Mouse (Mus musculus) lung, postnatal 0 days (tissue): ENCODE data around the gene Gm37240. TPM values are rescaled to one million over a fixed set of nuclear protein-coding genes. Genes with fewer than 3 reads are reported as not detected.

Source experiments
- ATAC-seq: fragments of 200-750 bp; cut with Nextera tagmentation; 2 replicates; pipeline ENCODE4 v1.8.0; 2017; ENCODE audit warnings: moderate library complexity
- DNase-seq: peaks from one replicate; pipeline ENCODE4 v3.0.0-alpha.2; 2016; ENCODE audit warnings: low spot score
- H3K27ac ChIP-seq: fragments of 300-500 bp; sonication (generic); 2 replicates; pipeline ENCODE4 v1.5.1; 2014; ENCODE audit warnings: antibody characterized with exemption, mild to moderate bottlenecking, low read length, mixed read lengths
- H3K27me3 ChIP-seq: fragments of 300-500 bp; sonication (generic); replicated peaks from 2 replicates; pipeline ENCODE4 v1.6.1; 2014; ENCODE audit warnings: low read length, mixed read lengths; ENCODE audit not compliant: insufficient read depth
- H3K36me3 ChIP-seq: fragments of 300-500 bp; sonication (generic); 2 replicates; pipeline ENCODE4 v1.6.1; 2014; ENCODE audit warnings: low read length, mixed read lengths; ENCODE audit not compliant: insufficient read depth
- H3K4me1 ChIP-seq: fragments of 300-500 bp; sonication (generic); 2 replicates; pipeline ENCODE4 v1.6.1; 2014; ENCODE audit warnings: antibody characterized with exemption, low read depth, low read length, mixed read lengths; ENCODE audit not compliant: insufficient read depth
- H3K4me2 ChIP-seq: fragments of 300-500 bp; sonication (generic); replicated peaks from 2 replicates; pipeline ENCODE4 v1.6.1; 2014; ENCODE audit warnings: low read depth, mild to moderate bottlenecking, low read length, moderate library complexity, mixed read lengths
- H3K4me3 ChIP-seq: fragments of 300-500 bp; sonication (generic); 2 replicates; pipeline ENCODE4 v1.5.1; 2014; ENCODE audit warnings: low read depth, low read length
- H3K9ac ChIP-seq: fragments of 300-500 bp; sonication (generic); replicated peaks from 2 replicates; pipeline ENCODE4 v1.6.1; 2014; ENCODE audit warnings: low read depth, mild to moderate bottlenecking
- H3K9me3 ChIP-seq: fragments of 300-500 bp; sonication (generic); 2 replicates; pipeline ENCODE4 v1.6.1; 2016; ENCODE audit warnings: low read length, mixed read lengths
- CTCF ChIP-seq: IDR thresholded peaks from 2 replicates; pipeline ENCODE4 v1.5.1; 2016; ENCODE audit warnings: antibody characterized with exemption, mild to moderate bottlenecking
- EP300 ChIP-seq: IDR thresholded peaks from 2 replicates; pipeline ENCODE4 v1.6.1; 2016; ENCODE audit warnings: antibody characterized with exemption, mild to moderate bottlenecking, control low read depth
- WGBS: fragments of 180-500 bp; shearing (Covaris S2); extraction: QIAGEN DNeasy Blood & Tissue Kit; methylation state at CpG from one replicate; pipeline ENCODE4 v1.1.7; 2014; 5-methylcytosine and 5-hydroxymethylcytosine counted together
- polyA plus RNA-seq: library from polyadenylated mRNA; unstranded; fragments of >200 nt; fragmentation: Nextera tagmentation; extraction: Ambion mirVana; gene quantifications from 2 replicates; pipeline ENCODE4 v1.2.1, GENCODE M21; 2015

The Gm37240 gene
- polyA plus RNA-seq, 1 experiment from 2014 or later, result 8.9 TPM

GRCm38 (mm10) chr3:85703141-85703882, 184.0 kb downstream of the Gm37240 start:
- H3K4me2 ChIP-seq, result no peak overlapping the region
- no peaks in the 10 kb centered on the region for H3K4me1 ChIP-seq
- peak; percentile 16 for DNase-seq
- no peaks in the 10 kb centered on the region for H3K27me3 ChIP-seq
- TF ChIP-seq CTCF, result no peak
- TF ChIP-seq EP300, result no peak
- 28% methylated on average over 6 of the region's 6 CpGs for WGBS
- peak; percentile 47 for ATAC-seq
- no peak overlapping the region for H3K27ac ChIP-seq
- no peak overlapping the region for H3K9ac ChIP-seq
- no peak overlapping the region for H3K4me3 ChIP-seq
- H3K36me3 ChIP-seq, result no peaks in the 10 kb centered on the region
- no peaks in the 10 kb centered on the region for H3K9me3 ChIP-seq

GRCm38 (mm10) chr3:85698496-85698895, 188.8 kb downstream of the Gm37240 start:
- Histone ChIP-seq H3K4me1 (no peaks in the 10 kb centered on the region), H3K36me3 (no peaks in the 10 kb centered on the region), H3K9me3 (no peaks in the 10 kb centered on the region), H3K4me3 (no peak overlapping the region), H3K27me3 (no peaks in the 10 kb centered on the region), H3K4me2 (no peak overlapping the region), H3K9ac (no peak overlapping the region), H3K27ac (no peak overlapping the region)
- ATAC-seq, result no peak
- no peak for DNase-seq
- 82% methylated on average over 4 of the region's 4 CpGs for WGBS
- TF ChIP-seq EP300 (no peak), CTCF (no peak)

- H3K9me3 ChIP-seq, result no peaks in the 10 kb centered on the region
- WGBS, result 83% methylated on average over 3 of the region's 3 CpGs
- H3K4me1 ChIP-seq, result no peaks in the 10 kb centered on the region
- DNase-seq (no peak), ATAC-seq (no peak)
- TF ChIP-seq CTCF (no peak), EP300 (no peak)
- no peaks in the 10 kb centered on the region for H3K27me3 ChIP-seq
- H3K9ac ChIP-seq, result no peak overlapping the region
- H3K27ac ChIP-seq, result no peak overlapping the region
- H3K4me2 ChIP-seq, result no peak overlapping the region
- no peak overlapping the region for H3K4me3 ChIP-seq
- H3K36me3 ChIP-seq, result no peaks in the 10 kb centered on the region
Observed at GRCm38 (mm10) chr3:85695056-85695455, 192.3 kb downstream of the Gm37240 start.

- ATAC-seq (no peak), DNase-seq (no peak)
- H3K4me1 ChIP-seq, result no peaks in the 10 kb centered on the region
- H3K4me2 ChIP-seq, result no peak overlapping the region
- H3K4me3 ChIP-seq, result no peak overlapping the region
- 52% methylated on average over 3 of the region's 3 CpGs for WGBS
- H3K27me3 ChIP-seq, result no peaks in the 10 kb centered on the region
- no peak overlapping the region for H3K27ac ChIP-seq
- TF ChIP-seq CTCF, result no peak
- no peak for TF ChIP-seq EP300
- no peak overlapping the region for H3K9ac ChIP-seq
- H3K9me3 ChIP-seq, result no peaks in the 10 kb centered on the region
- no peaks in the 10 kb centered on the region for H3K36me3 ChIP-seq
Observed at GRCm38 (mm10) chr3:85693013-85693412, 194.3 kb downstream of the Gm37240 start.

GRCm38 (mm10) chr3:85691134-85691533, 196.2 kb downstream of the Gm37240 start:
- Histone ChIP-seq H3K9ac (no peak overlapping the region), H3K4me2 (no peak overlapping the region), H3K4me3 (no peak overlapping the region), H3K4me1 (no peaks in the 10 kb centered on the region), H3K27ac (no peak overlapping the region), H3K9me3 (no peaks in the 10 kb centered on the region), H3K27me3 (no peaks in the 10 kb centered on the region), H3K36me3 (no peaks in the 10 kb centered on the region)
- DNase-seq (peak; percentile 45), ATAC-seq (peak; percentile 66)
- WGBS, result 49% methylated on average over 4 of the region's 4 CpGs
- TF ChIP-seq EP300 (0 out of 2 replicates have a peak, but pooled peaks have one; percentile 22), CTCF (no peak)

- Histone ChIP-seq H3K4me3 (no peak overlapping the region), H3K36me3 (no peaks in the 10 kb centered on the region), H3K27me3 (no peaks in the 10 kb centered on the region), H3K9ac (no peak overlapping the region), H3K4me1 (no peaks in the 10 kb centered on the region), H3K27ac (no peak overlapping the region), H3K4me2 (no peak overlapping the region), H3K9me3 (no peaks in the 10 kb centered on the region)
- ATAC-seq, result no peak
- whole genome bisulfite sequencing, result 88% methylated on average over 14 of the region's 14 CpGs
- DNase-seq, result no peak
- TF ChIP-seq CTCF (no peak), EP300 (no peak)
Observed at GRCm38 (mm10) chr3:85688341-85688740, 199.0 kb downstream of the Gm37240 start.
